Mouse (Mus musculus): ENCODE data around the gene Bmp5.
"Not testable (repeated sequence)": the region's sequence is repeated elsewhere in the genome, so short reads cannot be mapped to it uniquely, and the experiment has no call there.

The Bmp5 gene

DNA sequence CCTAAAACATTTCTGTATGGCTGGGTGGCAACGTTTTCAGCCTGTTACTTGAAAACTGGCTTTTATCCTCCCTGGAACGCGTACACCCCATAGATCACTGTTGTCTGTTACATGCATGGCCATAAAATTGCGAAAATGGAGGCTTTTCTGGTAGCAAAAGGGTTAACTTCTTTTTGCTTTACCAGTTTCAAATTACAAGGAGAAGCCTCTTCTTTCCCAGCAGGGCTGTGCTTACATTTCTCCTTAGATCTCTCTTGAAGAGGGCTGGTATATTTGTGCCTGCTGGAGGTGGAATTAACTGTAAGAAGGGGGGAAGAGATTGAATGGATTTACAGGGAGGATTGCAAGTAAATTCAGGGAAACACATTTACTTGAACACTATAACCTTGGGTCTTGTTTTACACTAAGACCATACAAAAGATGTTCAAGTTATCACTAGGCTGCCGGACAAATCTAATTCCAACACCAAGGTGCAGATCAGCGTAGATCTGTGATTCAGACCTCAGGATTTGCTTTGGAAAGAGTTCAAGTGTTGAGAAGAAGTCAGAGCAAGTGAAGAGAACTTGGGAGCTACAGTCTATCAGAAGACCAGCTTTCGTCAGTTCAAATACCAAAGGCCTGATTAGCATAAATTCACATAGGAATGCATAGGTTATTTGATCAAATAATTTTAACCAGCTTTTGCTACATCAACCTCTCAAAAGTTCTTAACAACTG lies at the start of gene Bmp5:
TSS of gene Bmp5 (plus strand) at position 236 of the 717 bp plus-strand sequence.
- no peak for DNase-seq (ENCODE audit: low spot score in 2 of 2)

DNA sequence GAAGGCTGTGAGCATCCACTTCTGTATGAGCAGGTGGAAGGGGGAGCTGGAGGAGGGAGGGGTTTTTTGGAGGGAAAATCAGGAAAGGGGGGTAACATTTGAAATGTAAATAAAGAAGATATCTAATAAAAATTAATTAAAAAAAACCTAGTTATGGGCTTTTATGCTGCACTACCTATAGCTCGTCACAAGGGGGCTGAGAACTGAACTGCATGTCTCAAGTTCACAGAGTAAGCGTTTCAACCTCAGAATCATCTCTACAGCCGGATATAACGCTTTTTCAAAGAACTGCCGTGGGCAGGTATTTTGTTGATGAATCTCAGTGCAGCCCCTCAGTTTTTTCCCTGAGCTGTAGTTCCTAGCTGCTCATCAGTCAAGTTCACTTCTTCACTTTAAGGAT lies 15.1 kb upstream of the Bmp5 start:
- peak in 1 of 2 experiments; percentile 10 for DNase-seq (ENCODE audit: low spot score in 2 of 2)

DNA sequence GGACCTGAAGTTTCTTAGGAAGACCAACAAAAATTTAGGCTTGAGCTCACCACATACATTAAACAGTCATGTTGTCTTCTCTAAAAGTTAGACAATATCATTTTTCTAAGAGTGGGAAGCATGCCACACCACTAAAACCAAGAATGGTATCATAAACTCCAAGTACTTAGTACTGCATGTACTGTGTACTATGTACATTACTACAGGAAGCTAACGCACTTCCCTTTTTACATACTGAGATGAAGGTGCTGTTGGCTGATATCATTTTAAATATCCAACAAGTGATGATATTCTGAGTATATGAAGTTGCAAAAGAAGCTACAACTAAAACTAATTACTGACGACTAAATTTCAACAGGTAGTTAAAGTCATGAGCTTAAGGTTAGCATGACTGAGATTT lies 13.6 kb upstream of the Bmp5 start:
- DNase-seq (ENCODE audit: low spot score in 2 of 2) = no peak

DNA sequence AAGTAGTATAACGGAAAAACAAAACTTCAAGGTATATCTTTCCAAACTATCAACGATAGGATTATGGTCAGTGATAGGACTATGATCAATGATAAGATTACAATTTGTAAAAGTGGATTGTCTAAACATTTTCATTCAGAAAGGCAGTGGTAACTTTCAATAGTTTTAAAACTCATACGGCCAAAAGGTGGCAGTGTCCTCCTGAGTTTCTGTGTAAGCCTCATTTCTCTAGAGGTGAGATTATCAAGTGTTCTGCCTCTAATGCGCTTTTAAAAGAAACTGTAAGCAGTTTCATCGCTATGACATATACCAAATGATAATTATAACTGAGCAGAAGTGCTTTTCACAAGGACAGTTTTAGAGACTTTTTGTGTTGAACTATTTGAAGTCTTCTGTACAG lies 12.7 kb upstream of the Bmp5 start:
- DNase-seq (ENCODE audit: low spot score in 2 of 2) = peak in 1 of 2 experiments; percentile 31

DNA sequence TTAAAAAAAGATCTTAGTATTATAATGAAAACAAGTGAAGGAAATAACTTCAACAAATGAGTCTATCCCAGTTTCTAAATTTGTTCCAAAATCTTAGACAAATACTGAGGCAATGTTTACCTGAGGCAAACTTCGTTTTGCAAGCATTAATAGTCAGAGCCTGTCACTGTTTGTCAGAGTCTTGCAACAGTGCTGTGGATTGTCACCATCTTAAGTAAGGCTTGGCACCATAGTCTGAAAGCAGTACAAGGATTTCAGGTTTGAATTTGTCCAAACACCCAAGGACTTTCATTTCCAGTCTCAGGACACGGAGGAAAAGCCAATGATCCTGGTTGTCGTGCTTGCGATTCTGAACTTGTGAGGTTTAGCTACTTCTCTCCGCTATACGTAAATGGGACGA lies 10.4 kb upstream of the Bmp5 start:
- no peak for DNase-seq (ENCODE audit: low spot score in 2 of 2)

DNA sequence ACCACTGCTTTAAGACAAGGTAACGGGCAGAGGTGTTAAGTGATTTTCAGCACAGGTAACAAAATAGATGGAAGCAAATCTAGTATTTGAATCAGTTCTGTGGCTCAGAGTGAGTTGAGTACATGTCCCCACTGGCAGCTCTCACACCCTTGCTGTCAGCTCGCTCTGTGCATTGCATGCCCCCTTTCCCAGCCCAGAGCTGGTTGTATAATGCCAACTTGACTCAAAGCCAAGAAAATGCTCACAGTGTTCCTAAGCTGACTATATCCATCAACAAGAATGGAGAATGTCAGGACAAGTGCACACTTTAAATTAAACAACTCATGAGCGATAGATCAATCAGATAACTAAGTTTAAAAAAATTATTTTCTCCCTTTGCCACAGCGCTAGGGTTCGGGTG lies 8.6 kb upstream of the Bmp5 start:
- DNase-seq (ENCODE audit: low spot score in 2 of 2) = no peak

DNA sequence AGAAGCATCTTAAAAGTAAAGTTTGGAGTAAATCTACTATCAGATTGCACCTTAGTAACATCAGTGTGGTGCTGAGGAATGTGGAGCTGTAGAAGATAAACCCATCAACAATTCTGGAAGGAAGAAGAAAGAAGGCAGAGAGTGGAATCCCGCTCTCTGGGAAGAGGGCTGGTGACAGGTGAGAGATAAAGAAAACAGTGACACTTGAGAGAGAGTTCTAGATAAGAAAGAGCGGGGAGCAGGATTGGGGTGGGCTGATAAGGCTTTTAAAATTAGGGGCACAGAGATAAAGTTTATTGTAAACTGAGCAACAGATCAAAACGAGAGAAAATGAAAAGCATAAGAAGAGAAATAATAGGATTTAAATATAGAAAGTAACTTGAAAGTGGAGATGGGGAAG lies 6.1 kb upstream of the Bmp5 start:
- no peak for DNase-seq (ENCODE audit: low spot score in 2 of 2)

DNA sequence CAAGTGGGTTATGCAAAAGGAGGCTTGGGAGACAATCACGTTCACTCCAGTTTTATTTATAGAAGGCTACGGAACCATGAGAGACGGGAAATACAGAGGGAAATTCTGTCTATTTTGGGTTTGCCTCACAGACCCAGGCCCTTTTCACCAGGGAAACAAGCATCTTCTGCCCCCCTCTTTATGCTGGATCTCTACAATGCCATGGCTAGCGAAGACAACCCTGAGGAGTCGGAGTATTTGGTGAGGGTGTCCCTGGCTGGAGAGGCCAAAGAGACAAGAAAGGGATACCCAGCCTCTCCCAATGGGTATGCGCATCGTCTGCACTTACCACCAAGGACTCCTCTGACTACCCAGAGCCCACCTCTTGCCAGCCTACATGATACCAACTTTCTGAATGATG lies 989 bp downstream of the Bmp5 start:
- no peak for DNase-seq (ENCODE audit: low spot score in 2 of 2)

DNA sequence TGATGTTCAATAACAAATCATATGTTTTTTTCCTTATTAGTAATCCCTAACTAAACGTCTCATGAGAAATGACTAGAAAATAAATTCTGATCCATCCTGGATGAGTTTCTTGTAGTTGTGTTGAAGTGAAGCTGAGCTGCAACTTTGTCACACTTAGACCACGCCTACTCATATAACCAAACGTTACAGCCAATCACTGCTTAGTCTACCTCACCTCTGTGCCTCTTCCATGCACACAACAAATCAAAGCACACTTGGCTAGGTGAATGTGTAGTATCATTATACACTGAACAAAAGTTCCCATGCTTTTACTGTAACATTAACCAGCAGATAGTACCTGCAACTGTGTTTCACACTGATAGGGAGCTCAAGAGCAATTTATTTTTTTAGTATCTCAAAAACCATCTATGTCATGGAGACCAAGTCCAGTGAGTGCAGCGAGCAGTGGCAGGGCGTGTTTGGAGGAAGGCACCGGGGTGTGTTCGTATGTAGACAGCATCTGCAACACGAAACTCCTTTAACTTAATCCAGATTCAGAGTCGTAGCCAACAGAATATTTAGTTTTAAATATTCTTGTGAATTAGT lies 3.7 kb downstream of the Bmp5 start:
- DNase-seq (ENCODE audit: low spot score in 2 of 2) = no peak

DNA sequence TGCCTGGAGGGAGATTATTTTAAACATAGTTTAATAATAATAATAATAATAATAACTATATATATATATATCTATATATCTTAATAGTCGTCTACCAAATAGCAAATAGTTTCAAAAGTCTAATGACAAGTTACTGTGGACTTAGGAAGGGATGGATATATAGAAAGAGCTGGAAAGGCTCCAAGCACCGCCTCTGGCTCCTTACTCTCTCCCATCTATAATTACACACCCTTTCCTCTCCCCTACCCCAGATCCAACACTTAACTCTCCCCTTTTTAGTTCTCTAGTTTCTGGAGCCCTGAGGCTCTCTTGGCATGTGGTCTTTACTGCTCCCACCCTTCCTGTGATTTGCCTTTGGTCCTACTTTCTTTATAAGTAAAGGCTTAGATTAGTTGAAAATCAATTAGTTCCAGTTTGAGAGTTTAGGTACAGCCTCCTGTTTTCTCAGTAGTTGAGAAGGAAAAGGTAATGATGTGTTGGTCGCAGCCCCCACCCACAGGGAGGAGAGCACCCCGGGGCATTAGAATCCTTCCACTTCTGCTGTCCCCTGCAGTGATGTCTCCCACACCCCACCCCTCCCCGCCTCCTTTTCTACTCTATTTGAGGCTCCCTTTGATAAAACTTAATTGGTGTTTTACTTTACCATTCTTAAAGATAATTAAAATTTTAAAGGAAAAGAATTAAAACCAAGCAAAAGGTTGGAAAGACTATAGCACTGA lies 5.6 kb downstream of the Bmp5 start:
- DNase-seq (ENCODE audit: low spot score in 2 of 2) = no peak

DNA sequence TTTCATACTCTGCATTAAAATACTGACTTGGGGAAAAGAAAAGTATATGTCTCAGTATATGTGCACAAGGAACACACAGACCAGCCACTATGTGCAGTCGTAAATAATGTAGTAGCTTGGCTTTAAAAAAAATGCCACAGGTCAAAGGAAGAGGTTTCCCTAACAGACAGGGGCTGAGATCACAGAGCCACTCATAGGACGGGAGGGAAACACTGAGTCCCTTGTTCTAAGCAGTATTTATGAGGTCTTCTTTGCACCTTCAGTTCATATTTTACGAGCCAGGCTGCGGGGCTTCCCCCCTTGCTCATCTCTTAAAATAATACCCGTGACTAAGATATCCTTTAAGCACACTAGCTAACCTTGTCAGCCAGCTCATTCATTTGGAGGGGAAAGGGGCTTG lies 6.4 kb downstream of the Bmp5 start:
- no peak for DNase-seq (ENCODE audit: low spot score in 2 of 2)

DNA sequence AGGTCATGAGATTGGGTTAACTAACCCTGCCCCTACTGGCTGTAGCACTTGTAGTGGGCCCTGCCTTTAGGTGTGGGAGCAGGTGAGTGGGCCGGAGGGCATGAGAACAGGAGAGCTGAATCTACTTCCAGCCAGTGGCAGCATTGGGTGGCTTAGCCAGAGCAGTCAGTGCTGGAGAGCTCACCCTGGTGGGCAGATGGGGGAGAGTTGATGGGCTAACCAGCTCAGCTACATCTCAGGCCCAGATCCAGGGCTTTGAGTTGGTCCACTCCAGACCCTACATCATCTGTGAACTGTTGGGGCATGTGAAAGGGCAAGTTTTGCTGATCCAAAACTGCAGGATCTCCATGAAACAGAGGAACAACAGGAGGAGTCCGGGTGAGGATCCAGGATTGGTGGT lies 8.4 kb downstream of the Bmp5 start:
- DNase-seq (ENCODE audit: low spot score in 2 of 2) = no peak

DNA sequence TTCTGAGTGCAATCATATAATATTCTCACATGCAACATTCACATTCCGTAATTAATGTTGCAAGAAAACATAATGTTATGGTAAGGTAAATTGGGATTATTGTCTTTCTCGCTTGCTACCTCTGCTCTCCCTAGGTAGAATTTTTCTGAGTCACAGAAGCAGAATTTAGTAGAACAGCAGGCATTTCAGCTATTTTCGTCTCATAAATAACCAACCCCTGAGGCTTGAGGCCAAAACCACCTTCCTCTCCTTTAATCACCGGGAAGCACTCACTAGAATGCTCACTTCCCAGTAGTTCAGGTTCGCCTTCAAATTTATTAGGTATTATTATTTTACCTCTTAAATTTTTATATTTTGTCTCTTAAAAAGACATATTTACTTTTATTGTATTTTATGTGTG lies 10.8 kb downstream of the Bmp5 start:
- no peak for DNase-seq (ENCODE audit: low spot score in 2 of 2)

DNA sequence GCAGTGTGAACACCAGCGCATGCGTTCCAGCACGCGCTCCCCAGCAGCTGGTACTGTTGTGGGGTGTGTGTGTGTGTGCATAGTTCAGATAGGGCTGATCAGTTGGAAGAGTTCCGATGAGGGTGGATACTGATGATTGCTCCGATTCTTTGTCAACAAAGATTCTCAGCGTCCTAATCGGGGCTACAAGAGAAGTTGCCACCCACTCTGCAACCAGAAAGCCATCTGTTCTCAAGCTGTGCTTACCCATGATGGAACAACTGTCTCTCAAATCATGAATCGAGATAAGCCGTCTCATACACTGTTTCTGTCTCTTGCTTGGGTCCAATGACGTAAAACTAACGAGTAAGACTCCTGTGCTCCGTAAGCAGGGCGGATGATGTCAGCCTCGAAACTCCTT lies 12.0 kb downstream of the Bmp5 start:
- no peak for DNase-seq (ENCODE audit: low spot score in 2 of 2)

DNA sequence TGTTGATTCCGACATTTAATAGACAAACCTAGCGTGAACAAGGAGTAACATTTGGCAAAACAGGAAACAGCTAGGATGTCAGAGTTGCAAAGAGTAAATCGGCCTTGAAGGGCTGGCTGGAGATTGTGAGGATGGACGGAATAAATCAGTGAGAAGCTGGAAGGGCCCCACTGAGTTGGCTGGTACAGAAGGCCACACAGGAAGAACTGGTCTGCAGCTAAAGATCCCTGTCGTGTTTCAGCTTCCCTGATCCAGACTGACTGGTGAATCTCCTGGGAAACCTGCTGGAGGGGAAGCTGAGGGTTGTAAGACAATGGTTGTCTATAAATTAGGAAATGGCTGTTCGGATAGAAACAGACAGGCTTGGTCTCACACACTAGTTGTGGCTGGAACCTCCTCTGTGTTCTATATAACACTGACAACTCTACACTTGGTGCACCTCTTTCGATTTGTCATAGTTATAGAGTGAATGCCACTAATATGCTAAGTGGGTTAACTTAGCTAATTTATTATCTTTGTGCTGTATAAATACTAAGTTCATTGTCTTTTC lies 14.8 kb downstream of the Bmp5 start:
- DNase-seq (ENCODE audit: low spot score in 2 of 2) = no peak

DNA sequence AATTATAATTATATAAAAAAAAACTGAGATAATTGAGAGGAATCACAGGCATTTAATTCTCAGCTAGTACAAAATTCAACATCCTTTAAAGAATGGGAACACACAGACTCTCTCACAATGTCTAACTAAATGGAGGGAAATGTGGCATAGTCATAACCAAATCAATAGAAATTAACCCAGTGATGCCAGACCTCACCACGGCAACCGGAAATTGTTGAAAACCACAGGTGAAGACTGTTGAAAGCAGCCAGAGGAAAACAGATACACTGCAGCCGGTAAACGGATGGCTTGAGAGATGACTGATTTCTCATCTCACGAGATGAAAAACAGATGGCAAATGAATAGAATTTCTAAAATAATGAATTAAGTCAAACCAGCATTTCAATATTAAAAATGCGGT lies 29.8 kb downstream of the Bmp5 start:
- no peak for DNase-seq (ENCODE audit: low spot score in 2 of 2)

DNA sequence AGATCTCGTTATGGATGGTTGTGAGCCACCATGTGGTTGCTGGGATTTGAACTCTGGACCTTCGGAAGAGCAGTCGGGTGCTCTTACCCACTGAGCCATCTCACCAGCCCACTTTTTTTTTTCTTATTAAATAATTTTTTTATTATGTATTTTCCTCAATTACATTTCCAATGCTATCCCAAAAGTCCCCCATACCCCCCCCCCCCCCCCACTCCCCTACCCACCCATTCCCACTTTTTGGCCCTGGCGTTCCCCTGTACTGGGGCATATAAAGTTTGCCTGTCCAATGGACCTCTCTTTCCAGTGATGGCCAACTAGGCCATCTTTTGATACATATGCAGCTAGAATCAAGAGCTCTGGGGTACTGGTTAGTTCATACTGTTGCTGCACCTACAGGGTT lies 33.0 kb downstream of the Bmp5 start:
- not testable (repeated sequence) for DNase-seq (ENCODE audit: low spot score in 2 of 2)

DNA sequence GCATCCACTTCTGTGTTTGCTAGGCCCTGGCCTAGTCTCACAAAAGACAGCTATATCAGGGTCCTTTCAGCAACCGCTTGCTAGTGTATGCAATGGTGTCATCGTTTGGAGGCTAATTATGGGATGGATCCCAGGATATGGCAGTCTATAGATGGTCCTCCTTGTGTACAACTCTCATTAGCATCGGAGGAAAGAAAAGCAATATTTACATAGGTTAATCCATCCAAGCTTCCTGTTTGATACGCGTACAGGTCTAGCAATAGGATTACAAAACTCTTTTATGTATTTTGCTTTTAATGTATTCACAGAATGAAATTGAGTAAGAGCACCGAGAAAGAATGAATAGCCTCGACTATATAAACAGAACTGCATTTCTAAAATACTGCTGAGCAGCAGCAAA lies 33.5 kb downstream of the Bmp5 start:
- no peak for DNase-seq (ENCODE audit: low spot score in 2 of 2)

DNA sequence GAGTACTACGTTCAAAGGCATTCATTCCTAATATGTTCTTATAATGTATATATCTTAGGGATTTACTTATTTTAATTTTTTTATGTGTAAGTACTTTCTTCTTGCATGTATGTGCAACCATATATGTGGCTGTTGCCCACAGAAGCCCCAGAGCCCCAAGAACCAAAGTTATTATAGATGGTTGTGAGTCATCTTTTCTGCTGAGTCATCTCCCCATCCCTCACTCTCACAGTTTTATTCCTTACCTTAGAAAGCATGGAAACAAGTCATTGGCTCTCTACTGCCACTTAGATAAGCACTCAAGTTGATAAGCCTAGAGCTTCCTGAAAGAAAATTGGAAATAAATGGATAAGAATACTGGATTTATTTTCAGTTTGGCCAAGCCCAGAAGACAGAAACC lies 40.0 kb downstream of the Bmp5 start:
- DNase-seq (ENCODE audit: low spot score in 2 of 2) = no peak

DNA sequence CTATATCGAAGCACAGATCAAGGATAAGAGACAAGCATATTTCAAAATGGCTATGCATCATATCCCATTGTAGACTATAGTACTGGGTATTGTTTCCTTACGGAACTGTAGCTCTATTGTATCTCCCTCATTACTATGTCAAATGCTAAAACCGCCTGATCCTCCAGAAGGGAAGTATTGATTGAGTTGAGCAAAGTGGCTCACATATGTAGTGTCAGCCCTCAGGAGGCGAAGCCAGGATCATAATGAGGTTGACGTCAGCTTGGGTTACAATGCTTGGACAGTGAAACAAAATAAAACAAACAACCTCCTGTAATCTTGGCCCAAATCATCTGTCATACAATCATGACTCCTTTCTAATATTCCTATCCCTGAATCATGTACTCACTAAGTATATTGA lies 43.2 kb downstream of the Bmp5 start:
- no peak for DNase-seq (ENCODE audit: low spot score in 2 of 2)

DNA sequence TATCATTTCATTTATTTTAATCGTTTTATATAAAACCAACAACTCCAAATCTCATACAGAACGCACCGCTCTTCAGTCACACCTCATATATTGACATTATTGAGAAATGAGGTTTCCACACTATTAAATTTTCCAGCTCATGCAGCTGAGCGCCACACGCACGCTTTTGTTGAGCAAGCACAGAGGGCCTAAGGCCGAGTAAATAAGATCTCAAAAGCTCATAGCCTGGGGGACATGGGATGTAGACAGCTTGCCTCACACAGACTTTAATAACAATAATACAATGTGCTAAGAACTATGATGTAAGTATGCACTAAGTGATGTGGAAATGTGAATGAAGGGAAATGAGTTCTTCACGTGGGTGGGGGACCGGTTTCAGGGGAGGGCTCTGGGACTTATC lies 57.3 kb downstream of the Bmp5 start:
- DNase-seq (ENCODE audit: low spot score in 2 of 2) = no peak

DNA sequence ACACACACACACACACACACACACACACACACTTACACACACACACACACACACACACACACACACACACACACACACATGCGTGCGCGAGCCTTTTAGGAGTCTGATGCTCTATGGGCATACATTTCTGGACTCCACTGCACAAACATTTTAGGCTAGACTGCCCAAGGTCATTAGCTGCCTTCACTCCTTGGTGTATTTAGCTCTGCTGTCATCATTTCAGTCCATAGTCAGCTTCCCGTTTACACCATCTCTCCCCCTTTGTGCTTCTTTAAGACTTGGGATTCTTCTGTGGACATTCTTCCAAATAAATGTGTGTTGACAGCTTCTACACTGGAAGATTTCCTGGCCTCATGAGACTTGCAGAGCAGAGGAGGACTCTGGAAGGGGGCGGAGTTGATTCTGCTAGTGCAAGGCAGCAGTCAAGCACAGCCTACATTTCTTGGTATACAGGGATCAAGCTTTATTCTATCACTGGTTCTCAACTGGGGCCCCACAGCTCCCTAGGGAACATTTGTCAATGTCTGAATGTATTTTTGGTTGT lies 58.1 kb downstream of the Bmp5 start:
- DNase-seq (ENCODE audit: low spot score in 2 of 2) = no peak

DNA sequence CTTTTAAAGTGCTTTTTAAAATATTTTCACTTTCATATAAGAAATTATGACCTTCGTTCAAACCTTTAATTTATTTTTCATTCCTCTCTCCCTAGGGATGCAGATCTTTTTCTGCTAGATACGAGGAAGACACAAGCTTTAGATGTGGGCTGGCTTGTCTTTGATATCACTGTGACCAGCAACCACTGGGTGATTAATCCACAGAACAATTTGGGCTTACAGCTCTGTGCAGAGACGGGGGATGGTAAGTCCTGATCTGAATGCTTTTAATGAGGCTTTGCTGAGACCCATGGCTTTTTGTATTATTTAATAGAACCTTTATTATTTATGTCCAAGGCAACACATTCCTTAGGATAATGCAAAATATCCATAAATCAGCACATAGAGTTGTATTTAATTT lies 64.3 kb downstream of the Bmp5 start:
- no peak for DNase-seq (ENCODE audit: low spot score in 2 of 2)
